Mouse (Mus musculus): ENCODE results near the gene Naa40.

Gene Naa40

DNA sequence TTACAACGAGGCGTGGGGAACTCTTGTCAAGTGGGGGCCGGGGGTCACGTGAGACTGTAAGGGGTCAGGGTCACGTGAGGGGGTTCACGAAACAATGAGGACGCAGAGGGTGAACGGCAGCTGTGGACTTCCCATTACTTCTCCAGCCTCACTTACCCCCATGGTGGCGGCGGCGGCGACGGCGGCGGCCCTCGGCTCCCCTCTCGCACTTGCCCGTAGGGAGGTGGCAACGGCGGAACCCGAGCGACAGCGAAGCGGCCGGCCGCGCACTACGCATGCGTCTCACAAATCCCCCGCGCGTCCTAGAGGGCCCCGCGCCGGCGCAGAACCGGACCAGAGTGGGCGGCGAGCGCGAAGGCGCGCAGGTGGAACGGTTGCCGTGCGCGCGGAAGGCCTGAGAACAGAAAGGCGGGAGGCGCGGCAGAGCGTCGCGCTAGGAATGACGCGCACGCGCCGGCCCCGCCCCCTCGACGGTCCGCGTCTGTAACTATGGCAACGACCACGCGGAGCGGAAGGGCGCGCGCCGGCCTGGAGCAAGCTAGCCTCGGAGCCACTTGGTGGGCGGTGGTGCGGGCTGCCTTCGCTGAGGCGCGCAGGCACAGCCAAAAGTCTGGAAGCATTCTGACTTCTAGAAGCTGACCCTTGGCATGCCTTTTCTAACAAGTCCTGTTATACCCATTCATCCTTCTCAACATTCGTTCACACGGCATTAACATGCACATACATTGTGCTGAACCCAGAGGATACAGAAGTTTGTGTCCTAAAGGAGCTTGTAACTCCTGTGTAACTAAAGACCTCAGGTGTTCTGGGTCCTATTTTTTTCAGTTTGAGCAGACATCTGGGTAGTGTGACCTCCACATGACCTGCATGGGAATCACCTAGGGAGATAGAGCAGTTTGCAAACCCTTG, at the start of gene Naa40:
Gene Naa40 (minus strand): TSS at position 402 of the 909 bp plus-strand sequence.
- DNase-seq (ENCODE audit: low spot score) = peak; percentile 99

DNA sequence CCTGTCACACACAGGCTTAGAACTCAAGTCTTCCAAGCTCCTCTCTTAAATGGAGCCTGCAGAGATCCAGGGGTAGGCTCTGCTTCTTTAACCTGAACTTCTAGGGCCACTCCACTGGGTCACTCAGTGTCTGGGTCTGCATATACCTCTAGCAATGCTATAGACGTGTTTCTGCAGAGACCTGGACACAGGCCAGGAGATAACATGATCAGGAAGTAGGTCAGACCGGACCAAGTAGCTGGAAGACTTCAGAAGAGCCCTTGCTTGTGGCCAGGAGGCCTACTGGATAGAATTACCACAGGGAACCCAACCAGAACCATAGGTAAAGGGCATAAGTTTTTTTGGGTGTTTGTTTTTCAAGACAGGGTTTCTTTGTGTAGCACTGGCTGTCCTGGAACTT, 48.8 kb upstream of the Naa40 start:
- no peak for DNase-seq (ENCODE audit: low spot score)

DNA sequence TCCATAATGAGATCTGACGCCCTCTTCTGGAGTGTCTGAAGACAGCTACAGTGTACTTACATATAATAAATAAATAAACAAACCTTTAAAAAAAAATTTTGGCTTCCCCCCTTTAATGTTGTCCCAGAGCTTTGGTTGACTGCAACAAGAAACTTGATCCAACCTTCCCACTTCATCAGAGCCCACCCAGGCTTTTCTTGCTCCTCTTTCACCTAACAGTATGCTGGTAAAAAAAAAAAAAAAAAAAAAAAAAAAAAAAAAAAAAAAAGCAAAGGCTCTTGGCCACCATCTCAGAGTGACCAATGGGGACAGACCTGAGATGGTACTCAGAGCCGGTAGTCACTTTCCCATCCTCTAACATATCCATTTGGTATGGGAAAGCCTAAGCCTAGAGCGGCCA, 47.3 kb upstream of the Naa40 start:
- no peak for DNase-seq (ENCODE audit: low spot score)

DNA sequence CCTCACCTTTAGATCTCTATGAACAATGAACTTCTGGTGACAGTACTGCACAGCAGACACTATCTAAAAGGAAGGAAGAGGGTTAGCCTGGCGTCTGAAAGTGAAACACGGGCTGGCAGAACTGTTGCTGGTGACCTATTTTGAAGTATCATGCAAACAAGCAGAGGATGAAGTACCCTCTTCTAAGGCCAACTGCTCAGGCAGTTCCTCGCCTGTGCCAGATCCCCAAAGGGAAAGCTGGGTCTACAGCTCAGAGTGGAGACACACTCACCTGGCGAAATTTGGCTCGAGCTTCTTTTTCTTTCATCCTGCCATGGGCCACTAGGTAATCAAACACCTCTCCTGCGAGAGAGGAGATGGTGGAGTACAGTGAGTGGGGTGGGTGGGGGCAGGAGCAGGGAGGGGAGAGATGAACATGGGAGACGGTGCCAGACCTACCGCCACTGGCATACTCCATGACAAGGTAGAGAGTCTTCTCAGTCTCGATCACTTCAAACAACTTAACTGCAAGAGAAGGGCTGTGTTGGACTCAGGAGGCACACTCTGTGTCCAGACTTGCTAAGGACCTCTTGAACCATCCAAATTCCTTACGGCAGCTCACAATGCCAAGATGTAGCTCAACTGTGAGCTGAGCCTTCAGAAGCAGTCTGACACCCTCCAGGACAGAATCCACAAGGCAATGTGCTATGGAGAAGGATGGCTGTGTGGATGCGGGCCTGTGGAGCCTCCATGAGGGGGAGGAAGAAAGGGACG, 45.8 kb upstream of the Naa40 start:
- no peak for DNase-seq (ENCODE audit: low spot score)

DNA sequence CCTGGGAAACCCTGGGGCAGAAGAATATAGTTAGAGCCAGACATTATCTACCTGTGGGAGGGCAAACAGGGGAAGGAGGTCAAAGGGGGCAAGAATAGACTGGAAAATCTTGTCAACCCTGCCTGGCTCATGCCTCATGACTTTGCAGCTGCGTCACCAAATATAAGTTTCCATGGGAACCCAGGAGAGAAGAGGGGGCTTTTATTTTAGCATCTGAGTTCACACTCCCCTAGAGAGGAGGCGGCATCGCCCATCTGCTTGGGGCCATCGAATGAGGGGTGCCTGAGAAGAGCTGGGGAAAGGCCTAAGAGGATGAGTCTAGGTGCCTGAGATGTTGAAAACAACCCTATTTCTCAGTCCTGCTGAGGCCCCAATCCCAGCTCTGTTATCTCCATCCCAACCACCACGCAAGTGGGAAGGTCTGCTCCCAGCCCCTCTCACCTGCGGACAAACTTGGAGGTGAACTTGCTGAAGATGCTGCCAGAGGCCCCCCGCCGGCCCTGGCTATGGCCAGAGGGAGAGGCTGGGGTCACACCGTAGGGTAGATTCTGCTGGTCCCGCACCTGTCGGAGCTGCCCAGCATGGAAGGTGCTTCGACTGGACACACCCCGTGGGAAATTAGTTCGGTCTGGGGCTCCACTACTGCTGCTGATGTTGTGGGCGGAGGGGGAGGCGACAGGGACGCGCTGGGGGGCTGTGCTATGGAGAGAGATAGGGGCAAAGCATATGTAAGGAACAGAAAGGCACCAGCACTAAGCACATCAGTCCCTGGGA, 39.8 kb upstream of the Naa40 start:
- DNase-seq (ENCODE audit: low spot score) = no peak

DNA sequence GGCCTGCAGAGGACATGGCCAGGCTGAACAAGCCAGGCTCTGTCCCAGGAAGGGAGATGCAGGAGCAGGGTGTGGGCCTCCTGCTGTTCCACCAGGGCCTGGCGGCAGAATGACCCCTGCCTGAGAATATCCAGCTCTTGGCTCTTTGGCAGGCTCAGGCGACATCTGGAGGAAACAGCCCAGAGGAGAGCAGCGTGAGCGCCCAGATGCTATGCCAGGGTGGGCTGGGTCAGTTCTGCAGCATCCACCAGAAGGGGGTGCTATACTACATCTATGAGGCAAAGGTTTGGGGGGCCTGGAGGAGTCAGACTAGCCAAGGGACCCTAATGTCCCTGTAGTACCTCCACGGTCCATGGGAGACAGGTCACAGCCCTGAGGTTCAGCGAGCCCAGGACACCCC, 38.1 kb upstream of the Naa40 start:
- DNase-seq (ENCODE audit: low spot score) = peak; percentile 64

DNA sequence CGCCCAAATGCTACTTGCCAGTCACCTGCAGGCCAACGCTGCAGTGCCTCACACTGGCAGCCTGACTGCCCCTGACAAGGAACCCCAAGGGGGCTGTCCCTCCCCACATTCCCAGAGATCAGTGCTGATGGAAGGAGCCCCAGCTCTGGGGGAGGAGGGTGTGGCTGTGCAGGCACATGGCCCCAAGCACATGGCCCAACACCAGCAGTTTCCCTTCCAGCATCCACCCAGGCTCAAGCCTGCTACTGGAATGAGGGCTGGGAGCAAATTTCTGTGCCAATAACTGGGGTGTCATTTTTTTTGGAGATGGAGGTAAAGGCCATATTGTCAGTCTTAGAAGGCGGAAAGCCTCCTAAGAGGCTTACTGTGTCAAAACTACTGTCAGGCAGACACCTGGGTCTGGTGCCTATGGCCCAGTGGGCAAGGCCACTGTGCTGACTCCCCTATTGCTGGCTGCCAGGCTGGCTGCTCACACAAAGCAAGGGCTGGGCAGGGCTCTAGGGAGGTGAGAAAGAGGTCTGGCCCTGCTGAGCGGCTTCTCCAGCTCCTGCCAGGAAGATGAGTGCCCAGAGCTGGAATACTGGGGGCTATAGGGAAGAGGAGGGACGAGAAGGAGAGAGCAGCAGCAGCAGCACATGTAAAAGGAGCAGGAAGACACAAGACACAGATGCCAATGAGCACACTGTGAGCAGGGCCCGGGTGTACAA, 37.4 kb upstream of the Naa40 start:
- no peak for DNase-seq (ENCODE audit: low spot score)

DNA sequence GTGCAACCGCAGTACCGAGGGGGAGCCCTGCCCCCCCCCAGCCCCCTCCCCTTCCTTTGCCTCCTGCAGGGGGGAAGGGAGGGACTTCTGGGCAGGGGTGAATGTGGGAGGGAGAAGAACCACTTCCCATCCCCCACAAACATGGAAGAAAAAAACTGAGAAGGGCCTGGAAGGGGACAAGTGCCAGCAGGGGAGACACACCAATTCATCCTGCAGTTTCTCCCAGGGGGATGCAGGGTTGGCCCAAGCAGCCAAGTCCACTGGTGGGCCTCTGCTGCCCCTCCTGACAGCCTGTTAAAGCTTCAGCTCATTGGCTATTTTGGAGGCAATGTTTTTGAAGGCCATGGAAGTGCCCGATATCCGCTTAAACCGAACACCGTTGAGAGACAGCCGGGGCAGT, 35.8 kb upstream of the Naa40 start:
- DNase-seq (ENCODE audit: low spot score) = no peak

DNA sequence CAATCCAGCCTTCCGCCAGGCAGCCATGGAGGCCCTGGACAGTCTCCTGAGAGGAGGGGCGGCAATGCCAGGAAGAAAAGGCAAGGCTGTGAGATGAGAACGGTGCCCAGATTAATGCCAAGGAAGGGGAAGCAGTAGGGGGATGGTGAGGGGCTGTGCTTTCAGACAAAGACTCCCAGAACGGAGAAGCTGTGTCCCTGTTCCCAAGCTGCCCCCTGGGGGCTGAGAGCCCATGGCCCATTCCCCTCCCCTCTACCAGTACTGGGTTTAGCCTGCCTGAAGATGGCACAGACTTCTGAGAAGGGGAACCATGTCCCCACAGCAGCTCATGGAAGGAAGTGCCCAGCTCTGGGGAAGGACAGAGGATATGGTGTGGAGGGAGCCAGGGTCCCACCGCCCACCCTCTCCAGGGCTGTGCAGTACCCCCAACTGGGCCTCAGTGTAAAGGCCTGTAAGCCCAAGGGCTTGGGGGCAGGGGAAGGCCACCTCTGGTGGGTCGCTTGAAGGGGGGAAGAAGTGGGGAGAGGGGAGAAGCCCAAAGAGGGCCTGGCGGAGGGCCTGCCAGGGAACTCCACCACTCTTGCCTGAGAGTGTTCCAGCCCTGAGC, 35.2 kb upstream of the Naa40 start:
- no peak for DNase-seq (ENCODE audit: low spot score)

DNA sequence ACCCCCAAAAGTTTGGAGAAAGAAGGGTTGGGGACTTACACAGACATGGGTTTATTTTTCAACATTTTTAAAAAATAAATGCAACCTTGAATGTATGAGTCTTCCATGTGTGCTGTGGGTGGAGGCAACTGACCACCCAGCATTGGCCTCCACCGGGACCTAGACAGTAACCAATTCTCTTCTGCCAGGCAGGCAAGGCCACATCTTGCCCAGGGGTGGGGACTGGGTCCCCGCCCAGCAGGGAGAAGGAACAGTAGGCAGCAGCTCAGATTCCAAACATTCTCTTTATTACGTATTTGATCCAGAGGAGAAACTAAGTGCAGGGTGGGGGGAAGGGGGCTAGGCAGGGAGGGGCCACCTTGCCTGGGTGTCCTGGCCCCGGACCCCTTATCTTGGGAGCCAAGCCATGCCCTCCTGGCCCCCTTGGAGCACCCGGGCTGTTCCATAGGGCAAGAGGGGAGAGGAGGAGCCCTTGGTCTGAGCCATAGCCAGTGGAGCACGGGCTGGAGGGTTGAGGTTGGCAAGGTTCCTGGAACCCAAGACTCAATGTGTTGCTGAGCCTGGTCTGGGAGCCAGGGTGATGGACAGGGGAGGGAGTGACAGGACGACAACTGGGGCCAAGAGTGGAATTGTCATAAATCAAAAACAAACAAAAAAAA, 34.3 kb upstream of the Naa40 start:
- no peak for DNase-seq (ENCODE audit: low spot score)

DNA sequence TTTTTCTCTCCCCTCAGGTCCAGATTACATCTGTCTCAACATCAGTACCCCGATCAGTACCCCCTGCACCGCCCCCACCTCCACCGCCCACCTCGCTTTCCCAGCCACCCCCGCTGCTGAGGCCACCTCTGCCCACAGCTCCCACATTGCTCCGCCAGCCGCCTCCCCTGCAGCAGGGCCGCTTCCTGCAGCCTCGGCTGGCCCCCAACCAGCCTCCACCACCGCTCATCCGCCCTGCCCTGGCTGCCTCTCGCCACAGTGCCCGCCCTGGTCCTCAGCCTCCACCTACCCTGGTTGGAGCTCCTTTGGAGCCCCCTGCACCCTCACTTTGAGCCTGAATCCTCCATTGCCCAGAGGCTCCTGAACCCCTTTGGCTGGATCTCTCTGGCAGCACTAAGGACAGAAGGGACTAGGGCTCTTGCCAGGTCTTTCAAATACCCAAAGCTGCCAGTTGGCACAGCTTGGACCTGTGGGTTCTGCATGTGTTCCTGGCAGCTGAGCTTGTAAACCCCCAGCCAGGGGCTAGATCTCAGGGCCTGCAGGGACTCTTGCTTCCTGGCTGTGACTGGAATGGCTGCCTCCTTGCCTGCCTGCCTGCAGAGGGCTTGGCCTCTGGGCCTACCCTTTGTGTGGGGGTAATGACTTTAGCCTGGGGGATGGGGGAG, 33.5 kb upstream of the Naa40 start:
- DNase-seq (ENCODE audit: low spot score) = no peak

DNA sequence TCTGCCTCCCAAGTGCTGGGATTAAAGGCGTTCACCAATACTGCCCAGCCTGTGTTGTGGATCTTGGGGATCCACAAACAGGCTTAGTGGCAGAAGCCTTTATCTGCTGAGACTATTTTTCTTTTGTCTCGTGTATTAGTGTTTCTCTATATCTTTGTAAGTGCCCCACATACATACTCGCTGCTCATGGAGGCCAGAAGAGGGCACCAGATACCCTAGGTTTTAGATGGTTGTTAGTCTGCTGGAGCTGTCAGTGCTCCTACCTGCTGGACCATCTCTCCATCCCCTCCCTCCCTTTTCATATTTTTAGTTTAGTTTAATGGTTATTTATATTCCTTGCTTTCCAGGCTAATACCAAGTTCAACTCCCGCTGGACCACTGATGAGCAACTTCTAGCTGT, 32.5 kb upstream of the Naa40 start:
- no peak for DNase-seq (ENCODE audit: low spot score)

DNA sequence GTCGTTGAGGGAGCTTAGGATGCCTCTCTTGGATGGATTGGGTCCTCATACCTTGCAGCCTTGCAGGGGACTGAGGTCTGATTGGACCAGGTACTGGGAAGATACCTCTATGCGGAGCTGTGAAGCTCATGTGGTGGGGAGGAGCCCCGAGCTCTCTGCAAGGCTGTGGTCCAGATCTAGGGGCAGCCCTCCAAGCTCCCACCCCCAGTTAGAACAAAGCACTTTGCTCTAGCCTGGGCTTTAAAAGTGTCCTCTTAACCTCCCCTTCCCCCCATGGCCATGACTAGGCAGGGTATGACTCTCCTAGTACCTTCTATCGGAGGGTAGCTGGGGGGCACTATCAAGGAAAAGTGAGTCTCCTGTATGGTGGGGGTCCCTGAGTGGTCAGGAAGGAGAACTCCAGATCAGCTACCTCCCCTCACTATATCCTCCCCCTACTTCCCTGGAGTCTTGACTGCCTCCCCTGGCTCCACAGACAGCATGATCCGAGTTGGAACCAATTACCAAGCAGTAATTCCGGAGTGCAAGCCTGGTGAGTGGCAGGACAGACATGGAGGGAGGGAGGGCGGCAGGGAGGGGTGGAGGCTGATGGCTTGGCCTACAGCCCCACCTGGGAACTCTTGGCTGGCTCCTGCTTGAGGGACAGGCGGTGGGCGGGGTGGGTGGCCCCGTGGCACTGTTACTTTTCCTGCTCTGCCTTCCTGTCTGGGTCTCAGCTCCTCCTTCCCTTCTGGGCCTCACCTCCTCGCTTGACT, 28.5 kb upstream of the Naa40 start:
- DNase-seq (ENCODE audit: low spot score) = no peak

DNA sequence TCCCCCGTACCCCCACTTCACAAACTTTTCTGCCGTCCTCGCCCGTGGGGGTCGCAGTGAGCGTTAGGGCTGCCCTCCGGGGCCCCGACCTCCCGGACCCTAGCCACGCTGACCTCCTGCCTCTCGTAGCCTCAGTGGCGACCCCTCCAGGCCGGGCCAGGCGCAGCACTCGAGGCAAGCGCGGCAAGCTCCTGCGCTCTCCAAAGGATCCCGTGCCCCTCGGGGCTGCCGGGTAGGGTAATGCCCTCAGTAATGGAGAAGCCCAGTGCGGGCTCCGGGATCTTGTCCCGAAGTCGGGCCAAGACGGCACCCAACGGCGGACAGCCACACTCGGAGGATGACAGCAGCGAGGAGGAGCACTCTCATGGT, 27.7 kb upstream of the Naa40 start:
- peak; percentile 93 for DNase-seq (ENCODE audit: low spot score)

DNA sequence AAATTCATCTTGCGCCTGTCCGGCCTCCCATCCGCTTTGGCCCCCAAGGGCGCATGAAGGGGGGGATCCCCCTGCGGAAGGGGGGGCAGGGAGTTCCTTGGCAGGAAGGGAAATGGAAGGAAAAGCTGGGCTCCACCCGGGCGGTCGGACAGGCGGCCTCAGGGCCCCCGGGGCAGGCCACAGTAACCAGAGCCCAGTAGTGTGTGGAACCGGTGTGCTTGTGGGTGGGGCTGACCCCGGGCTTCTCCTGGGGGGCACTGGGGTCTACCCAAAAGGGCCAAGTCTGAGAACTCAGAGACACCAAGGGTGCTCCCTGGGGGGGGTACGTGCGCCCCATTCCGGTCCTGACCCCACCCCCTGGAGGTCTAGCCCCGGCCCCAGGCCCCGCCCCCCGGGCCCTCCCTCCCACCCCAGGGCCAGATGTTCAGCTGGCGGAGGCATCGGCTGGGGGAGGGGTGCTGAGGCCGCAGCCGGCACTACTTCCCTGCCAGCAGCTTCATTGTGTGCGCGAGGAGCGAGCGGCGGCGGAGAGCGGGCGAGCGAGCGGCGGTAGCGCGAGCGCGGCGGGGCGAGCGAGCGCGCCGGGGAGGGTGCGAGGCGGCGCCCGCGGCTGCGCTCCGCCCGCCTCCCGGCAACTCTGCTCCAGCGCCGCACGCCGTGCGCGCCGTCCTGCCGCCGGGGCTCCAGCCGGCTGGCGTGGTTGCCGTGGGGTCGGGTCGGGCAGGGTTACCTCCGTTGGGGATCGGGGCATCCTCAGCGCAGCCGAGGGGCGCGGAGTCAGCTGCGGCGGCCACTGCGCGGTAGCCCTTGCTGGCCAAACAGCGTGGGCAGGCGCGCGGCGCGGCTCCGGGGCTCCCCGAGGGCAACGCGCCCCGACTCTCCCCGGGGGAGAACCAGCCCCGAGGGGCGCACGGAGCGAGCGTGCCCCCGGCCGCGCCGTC, 27.1 kb upstream of the Naa40 start:
- peak; percentile 89 for DNase-seq (ENCODE audit: low spot score)

DNA sequence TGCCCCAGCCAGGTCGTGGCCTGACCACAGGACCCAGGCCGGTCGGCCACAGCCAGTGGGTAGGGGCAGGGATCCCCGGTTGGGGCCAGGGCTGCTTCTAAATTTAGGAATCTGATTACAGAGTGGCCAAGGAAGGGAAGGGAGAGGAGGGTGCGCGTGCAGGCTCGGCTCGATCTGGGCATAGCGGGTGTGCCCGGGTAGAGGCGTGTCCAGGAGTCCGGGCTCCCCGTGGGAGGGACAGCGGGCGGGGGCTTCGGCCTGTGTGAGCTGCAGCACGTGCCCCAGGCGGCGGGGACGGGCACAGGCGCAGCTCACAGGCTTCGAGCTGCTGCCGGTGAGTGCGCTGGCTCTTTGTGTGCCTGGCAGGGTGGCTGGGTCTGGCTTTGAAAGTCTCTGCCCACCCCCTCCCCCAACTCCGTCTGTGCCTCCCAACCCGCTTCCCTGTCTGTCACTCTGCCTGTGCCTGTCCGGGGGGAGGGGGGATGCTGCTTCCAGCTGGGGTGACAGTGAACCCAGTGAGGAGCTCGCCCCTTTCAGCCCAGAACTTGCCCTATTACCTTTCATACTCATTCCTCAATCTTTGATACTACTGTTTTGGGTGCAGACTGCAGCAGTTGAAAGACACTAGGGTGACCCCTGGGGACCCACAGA, 26.2 kb upstream of the Naa40 start, which contains the start of gene Rcor2:
Gene Rcor2 (plus strand): TSS at position 235 of the 651 bp plus-strand sequence.
- peak; percentile 80 for DNase-seq (ENCODE audit: low spot score)

DNA sequence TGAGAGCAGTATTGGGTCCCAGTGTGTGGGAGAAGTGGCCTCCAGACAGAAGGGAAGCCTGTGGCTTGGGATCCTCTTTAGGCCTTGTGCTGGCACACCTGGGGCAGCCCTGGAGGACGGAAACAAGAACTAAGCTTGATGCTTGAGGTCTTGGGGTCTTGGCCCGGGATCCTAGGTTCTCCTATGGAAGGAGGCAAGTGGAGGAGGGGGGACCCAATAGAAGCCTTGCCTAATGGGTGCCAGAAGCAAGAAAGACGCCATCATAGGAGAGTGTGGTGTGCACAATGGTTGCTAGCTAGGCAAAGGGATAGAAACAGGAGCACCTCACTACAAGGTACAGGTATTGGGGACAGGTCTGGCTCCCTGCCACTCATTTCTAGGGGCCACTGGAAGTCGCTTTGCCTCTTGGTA, 25.4 kb upstream of the Naa40 start:
- no peak for DNase-seq (ENCODE audit: low spot score)

Measured in testis, postnatal 10 days (tissue).